Mouse (Mus musculus) hindbrain, embryonic 16.5 days (tissue): Measurements from ENCODE around the gene Dis3. TPM values are rescaled to one million over a fixed set of nuclear protein-coding genes. Genes with fewer than 3 reads are reported as not detected.
"Not testable (repeated sequence)": the region's sequence is repeated elsewhere in the genome, so short reads cannot be mapped to it uniquely, and the experiment has no call there.

Experiments used
- ATAC-seq: fragments of 200-750 bp; cut with Nextera tagmentation; 2 replicates; pipeline ENCODE4 v1.8.0; 2017; ENCODE audit warnings: moderate TSS enrichment, moderate library complexity
- H3K27ac ChIP-seq: fragments of 300-500 bp; sonication (generic); 2 replicates; pipeline ENCODE4 v1.5.1; 2014; ENCODE audit warnings: low read depth, mild to moderate bottlenecking, control low read depth, low read length, moderate library complexity
- H3K27me3 ChIP-seq: fragments of 300-500 bp; sonication (generic); replicated peaks from 2 replicates; pipeline ENCODE4 v1.6.1; 2014; ENCODE audit warnings: low read length; ENCODE audit not compliant: control insufficient read depth, insufficient read depth
- H3K36me3 ChIP-seq: fragments of 300-500 bp; sonication (generic); 2 replicates; pipeline ENCODE4 v1.6.1; 2014; ENCODE audit warnings: mild to moderate bottlenecking, low read length, moderate library complexity, mixed read lengths; ENCODE audit not compliant: control insufficient read depth, insufficient read depth
- H3K4me1 ChIP-seq: fragments of 300-500 bp; sonication (generic); 2 replicates; pipeline ENCODE4 v1.6.1; 2014; ENCODE audit warnings: low read depth, low read length; ENCODE audit not compliant: control insufficient read depth, insufficient read depth
- H3K4me2 ChIP-seq: fragments of 300-500 bp; sonication (generic); 2 replicates; pipeline ENCODE4 v1.6.1; 2014; ENCODE audit warnings: mild to moderate bottlenecking, low read length, control low read depth, moderate library complexity
- H3K4me3 ChIP-seq: fragments of 300-500 bp; sonication (generic); 2 replicates; pipeline ENCODE4 v1.5.1; 2014; ENCODE audit warnings: mild to moderate bottlenecking, low read length, control low read depth, moderate library complexity
- H3K9ac ChIP-seq: fragments of 300-500 bp; sonication (generic); 2 replicates; pipeline ENCODE4 v1.6.1; 2014; ENCODE audit warnings: low read depth, mild to moderate bottlenecking, control low read depth, low read length, moderate library complexity
- H3K9me3 ChIP-seq: fragments of 300-500 bp; sonication (generic); 2 replicates; pipeline ENCODE4 v1.6.1; 2014; ENCODE audit warnings: mild to moderate bottlenecking, low read length, moderate library complexity; ENCODE audit not compliant: control insufficient read depth
- whole genome bisulfite sequencing: fragments of 180-500 bp; shearing (Covaris S2); extraction: QIAGEN DNeasy Blood & Tissue Kit; methylation state at CpG from one replicate; pipeline ENCODE4 v1.1.7; 2014; 5-methylcytosine and 5-hydroxymethylcytosine counted together
- polyA plus RNA-seq: library from polyadenylated mRNA; unstranded; fragments of >200 nt; fragmentation: Nextera tagmentation; extraction: Ambion mirVana; gene quantifications from 2 replicates; pipeline ENCODE4 v1.2.1, GENCODE M21; 2015

Gene Dis3
- polyA plus RNA-seq, 1 experiment from 2014 or later, result 19.8 TPM

DNA sequence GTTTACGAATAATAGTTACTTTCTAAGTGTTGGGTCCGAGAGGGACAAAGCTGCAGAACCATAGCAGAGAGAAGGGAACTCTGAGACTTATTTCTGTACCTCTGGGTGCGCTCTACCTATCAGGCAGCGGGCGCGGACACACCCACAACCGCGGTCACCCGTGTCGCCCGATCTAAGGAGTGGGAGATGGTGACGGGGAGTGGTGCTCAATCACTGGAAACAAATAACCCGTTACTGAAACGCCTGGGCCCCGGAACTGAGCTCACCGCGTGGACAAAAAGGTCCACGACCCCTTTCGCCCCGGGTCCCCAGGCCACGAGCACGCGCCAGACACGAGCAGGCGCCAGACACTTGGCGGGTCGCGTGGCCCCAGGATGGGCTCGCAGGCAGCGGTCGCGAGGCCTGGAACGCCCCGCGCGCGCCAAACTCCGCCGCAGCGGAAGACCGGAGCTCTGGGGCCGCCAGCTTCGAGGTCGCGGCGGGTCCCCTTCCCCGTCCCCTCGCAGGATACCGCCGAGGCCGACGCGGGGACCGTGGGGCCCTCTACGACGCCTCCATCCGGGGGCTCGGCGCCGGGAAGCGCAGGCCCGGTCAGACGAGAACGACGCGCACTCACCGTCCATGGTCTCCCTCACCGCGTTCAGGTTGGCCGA lies 54.1 kb downstream of the Dis3 start:
- Histone ChIP-seq H3K9ac (peak overlapping the region; percentile 97), H3K27ac (peak overlapping the region; percentile 86), H3K4me2 (peak overlapping the region; percentile 81), H3K4me1 (peaks cover 24% of the 10 kb centered on the region), H3K27me3 (no peaks in the 10 kb centered on the region), H3K4me3 (peak overlapping the region; percentile 98), H3K36me3 (no peaks in the 10 kb centered on the region), H3K9me3 (no peaks in the 10 kb centered on the region)
- peak; percentile 2 for ATAC-seq
- WGBS, result under 1% methylated on average over 49 of the region's 70 CpGs

DNA sequence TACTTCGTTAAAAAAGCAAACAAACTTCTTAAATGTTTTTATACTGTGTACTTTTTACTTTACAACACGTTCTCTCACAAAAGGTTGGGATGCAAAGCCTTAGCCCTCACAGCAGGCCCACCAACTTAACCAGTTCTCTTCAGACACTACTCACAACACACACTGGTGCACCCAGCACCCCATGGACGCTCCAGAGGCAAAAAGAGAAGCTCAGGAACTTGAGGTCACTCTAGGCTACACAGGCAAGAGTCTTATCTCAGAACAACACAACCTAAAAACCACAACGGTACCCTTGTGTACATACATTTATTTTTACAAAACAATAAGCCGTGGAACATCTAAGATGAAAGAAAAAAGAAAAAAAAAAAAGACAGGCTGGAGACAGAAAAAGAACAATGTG lies 54.9 kb downstream of the Dis3 start:
- WGBS, result 3% methylated on average over 5 of the region's 5 CpGs
- Histone ChIP-seq H3K9ac (peak overlapping the region; percentile 97), H3K4me3 (peak overlapping the region; percentile 98), H3K36me3 (no peaks in the 10 kb centered on the region), H3K4me2 (peak overlapping the region; percentile 81), H3K27ac (no peak overlapping the region), H3K27me3 (no peaks in the 10 kb centered on the region), H3K9me3 (no peaks in the 10 kb centered on the region), H3K4me1 (peaks cover 24% of the 10 kb centered on the region)
- no peak for ATAC-seq

DNA sequence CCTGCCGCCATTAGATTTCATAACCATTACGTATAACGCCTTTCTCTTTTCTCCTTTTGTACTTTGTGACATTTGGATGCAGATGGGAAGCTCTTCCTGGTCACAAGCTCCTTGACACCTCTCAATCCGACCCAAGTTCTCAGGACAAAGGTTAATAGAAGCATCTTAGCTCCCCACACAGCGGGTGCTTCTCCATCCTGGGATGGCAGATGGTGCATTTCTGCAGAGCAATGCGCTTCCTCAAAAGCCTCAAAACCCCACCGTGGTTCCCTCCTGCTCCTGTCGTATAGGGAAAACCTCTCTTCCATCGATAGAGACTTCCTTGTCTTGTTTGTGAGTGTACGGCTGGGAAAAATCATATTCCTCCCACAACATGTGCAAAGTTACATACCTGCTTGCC lies 55.5 kb downstream of the Dis3 start:
- 0 out of 2 replicates have a peak overlapping the region, but pooled peaks have one; percentile 9 for H3K4me3 ChIP-seq
- ATAC-seq, result no peak
- 23% methylated on average over 10 of the region's 10 CpGs for WGBS

DNA sequence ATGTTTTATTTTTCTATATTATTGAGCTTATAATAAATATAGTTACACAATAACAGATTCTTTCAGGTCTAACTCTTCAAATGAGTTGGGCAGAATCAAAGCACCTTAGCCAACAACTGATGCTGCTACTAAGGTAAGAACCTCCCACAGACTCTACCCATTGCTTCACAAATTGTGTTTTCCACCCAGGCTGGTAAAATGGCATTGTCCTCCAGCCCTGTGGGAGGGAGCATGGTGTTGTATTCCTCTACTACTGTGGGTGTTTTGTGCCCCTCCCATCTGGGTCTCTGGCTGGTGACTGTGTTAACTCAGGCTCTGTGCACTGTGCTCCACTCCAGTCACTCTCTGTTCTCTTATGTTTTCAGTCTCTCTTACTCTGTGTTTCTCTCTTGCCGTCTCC lies 56.1 kb downstream of the Dis3 start:
- H3K4me1 ChIP-seq, result peaks cover 24% of the 10 kb centered on the region
- 27% methylated on average over 1 of the region's 1 CpGs for WGBS
- H3K4me3 ChIP-seq, result no peak overlapping the region
- H3K9ac ChIP-seq, result no peak overlapping the region
- H3K27ac ChIP-seq, result no peak overlapping the region
- no peaks in the 10 kb centered on the region for H3K27me3 ChIP-seq
- no peak for ATAC-seq
- 0 out of 2 replicates have a peak, but pooled peaks cover 2% of the 10 kb centered on the region for H3K36me3 ChIP-seq
- H3K9me3 ChIP-seq, result no peaks in the 10 kb centered on the region
- H3K4me2 ChIP-seq, result peak overlapping the region; percentile 81

More for the DNA sequence above, 55.5 kb downstream of the Dis3 start:
- Histone ChIP-seq H3K9ac (no peak overlapping the region), H3K4me1 (peaks cover 24% of the 10 kb centered on the region), H3K27ac (no peak overlapping the region), H3K27me3 (no peaks in the 10 kb centered on the region), H3K9me3 (no peaks in the 10 kb centered on the region), H3K36me3 (0 out of 2 replicates have a peak, but pooled peaks cover under 1% of the 10 kb centered on the region), H3K4me2 (peak overlapping the region; percentile 81)

DNA sequence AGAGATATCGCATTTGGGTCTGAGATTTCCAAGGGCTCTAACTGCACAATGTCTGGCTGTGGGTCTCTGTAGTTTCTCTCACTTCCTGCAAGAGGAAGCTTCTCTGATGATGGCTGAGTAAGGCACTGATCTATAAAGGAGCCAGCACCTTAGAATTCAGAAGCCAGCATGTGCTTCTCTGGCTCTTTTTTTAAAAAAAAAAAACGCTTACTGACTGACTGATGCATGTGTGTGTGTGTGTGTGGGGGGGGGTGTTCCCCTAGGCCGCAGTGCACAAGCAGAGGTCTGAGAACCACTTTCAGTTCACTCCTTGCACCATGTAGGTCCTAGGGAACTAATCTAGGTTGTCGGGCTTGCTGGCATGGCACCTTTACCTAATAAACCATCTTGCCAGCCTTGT lies 58.2 kb downstream of the Dis3 start:
- peaks cover 20% of the 10 kb centered on the region for H3K4me1 ChIP-seq
- no peaks in the 10 kb centered on the region for H3K27me3 ChIP-seq
- no peak for ATAC-seq
- H3K9me3 ChIP-seq, result no peaks in the 10 kb centered on the region
- no peak overlapping the region for H3K4me3 ChIP-seq
- H3K4me2 ChIP-seq, result no peak overlapping the region
- H3K27ac ChIP-seq, result no peak overlapping the region
- 77% methylated on average over 4 of the region's 4 CpGs for WGBS
- peaks cover 8% of the 10 kb centered on the region; the same call in 1 of the 2 replicates for H3K36me3 ChIP-seq
- no peak overlapping the region for H3K9ac ChIP-seq

DNA sequence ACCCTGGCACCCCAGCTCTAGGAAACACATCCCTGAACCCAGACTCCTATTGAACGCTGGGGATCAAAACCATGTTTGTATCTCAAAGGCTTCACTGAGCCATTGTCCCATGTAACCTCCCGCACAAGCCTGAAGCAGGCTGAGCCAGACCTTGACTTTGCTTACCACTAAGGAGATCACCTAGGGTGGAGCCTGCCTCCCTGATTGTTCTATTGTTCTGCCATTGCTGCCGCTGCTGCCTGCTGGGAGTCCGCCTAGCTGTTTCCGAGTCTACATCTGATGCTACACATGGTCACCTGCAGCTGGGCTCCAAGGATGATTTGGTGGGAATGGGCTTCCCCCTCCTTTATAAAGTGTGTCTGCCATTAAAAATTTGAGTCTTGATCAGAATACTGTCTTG lies 60.3 kb downstream of the Dis3 start:
- Histone ChIP-seq H3K36me3 (peaks cover 11% of the 10 kb centered on the region; the same call in 1 of the 2 replicates), H3K4me1 (peaks cover 14% of the 10 kb centered on the region)
- not testable (repeated sequence) for H3K9ac ChIP-seq, H3K27ac ChIP-seq, H3K4me2 ChIP-seq, H3K4me3 ChIP-seq, H3K27me3 ChIP-seq, ATAC-seq, H3K9me3 ChIP-seq
- WGBS, result 57% methylated on average over 5 of the region's 5 CpGs

DNA sequence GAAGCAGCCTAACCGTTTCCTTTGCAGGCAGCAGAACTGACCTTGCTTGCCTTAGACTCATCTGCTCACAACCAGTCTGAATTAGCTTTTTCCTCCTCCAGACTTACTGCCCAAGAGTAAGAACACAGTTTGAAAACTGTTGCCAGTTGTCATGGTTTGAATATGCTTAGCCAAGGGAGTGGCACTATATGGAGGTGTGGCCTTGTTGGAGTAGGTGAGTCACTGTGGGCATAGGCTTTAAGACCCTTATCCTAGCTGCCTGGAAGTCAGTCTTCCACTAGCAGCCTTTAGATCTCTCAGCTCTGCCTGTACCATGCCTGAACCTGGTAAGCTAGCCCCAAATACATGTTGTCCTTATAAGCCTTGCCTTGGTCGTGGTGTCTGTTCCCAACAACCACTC lies 61.9 kb downstream of the Dis3 start:
- peaks cover 6% of the 10 kb centered on the region; the same call in 1 of the 2 replicates for H3K4me1 ChIP-seq
- no peak overlapping the region for H3K4me2 ChIP-seq
- H3K36me3 ChIP-seq, result peaks cover 16% of the 10 kb centered on the region; the same call in 1 of the 2 replicates
- H3K27ac ChIP-seq, result no peak overlapping the region
- no peaks in the 10 kb centered on the region for H3K9me3 ChIP-seq
- no peaks in the 10 kb centered on the region for H3K27me3 ChIP-seq
- WGBS, result 73% methylated on average over 2 of the region's 2 CpGs
- no peak overlapping the region for H3K9ac ChIP-seq
- H3K4me3 ChIP-seq, result no peak overlapping the region
- ATAC-seq, result no peak

DNA sequence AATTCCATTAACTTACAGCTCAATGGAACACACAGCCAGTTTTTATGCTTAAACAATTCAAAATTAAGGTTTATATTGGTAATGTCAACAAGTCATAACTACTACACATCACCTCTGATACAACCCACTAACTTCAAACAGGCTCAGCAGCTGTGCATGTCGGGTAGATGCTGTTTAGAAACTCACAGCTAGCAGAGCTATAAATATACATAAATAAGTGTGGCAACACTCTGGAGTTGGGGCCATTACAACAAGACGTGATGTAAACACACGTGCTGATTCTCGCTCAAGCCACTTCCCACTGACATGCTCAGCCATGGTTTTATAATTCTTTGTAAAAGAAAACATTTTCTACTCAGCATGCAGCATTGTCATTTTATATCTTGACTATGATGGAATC lies 63.5 kb downstream of the Dis3 start:
- WGBS, result 77% methylated on average over 4 of the region's 4 CpGs
- Histone ChIP-seq H3K27me3 (no peaks in the 10 kb centered on the region), H3K4me1 (peaks cover under 1% of the 10 kb centered on the region; the same call in 1 of the 2 replicates), H3K4me2 (no peak overlapping the region), H3K36me3 (peaks cover 16% of the 10 kb centered on the region; the same call in 1 of the 2 replicates), H3K9me3 (no peaks in the 10 kb centered on the region), H3K4me3 (no peak overlapping the region), H3K27ac (no peak overlapping the region), H3K9ac (no peak overlapping the region)
- ATAC-seq, result no peak

DNA sequence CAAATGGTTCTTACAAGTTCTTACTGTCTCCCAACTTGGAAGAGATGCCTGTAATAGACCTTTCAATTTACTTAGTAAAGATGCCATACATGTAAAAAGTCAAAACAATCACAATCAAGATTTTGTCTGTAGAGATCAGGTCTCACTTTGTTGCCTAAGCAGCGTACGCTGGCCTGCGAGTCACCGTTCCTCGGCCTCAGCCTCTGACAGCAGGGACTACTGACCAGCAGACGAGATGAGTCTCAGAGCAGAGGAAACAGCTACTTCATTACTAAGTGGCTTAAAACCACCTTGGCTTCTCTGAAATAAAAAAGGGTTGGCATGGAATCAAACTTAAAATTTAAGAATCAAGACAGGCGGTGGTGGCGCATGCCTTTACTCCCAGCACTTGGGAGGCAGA lies 64.7 kb downstream of the Dis3 start:
- not testable (repeated sequence) for H3K27me3 ChIP-seq, ATAC-seq, H3K4me3 ChIP-seq, H3K9me3 ChIP-seq, H3K27ac ChIP-seq, H3K9ac ChIP-seq, H3K4me2 ChIP-seq, H3K4me1 ChIP-seq
- WGBS, result 94% methylated on average over 8 of the region's 8 CpGs
- H3K36me3 ChIP-seq, result peaks cover 16% of the 10 kb centered on the region; the same call in 1 of the 2 replicates
